Mouse (Mus musculus) heart, postnatal 14 days (tissue): ENCODE results near the gene Col13a1. TPM values are rescaled to one million over a fixed set of nuclear protein-coding genes. Genes with fewer than 3 reads are reported as not detected.

Source experiments
- total RNA-seq, 2 experiments: library from RNA; stranded (reverse); gene quantifications; 2 replicates each; pipeline ENCODE4 v1.2.3; 2021

Gene Col13a1
- total RNA-seq, 2 experiments from 2014 or later: 1.3 to 1.8 TPM

Other genes with a start within 250 kb of the Col13a1 start
- gene H2afy2, start 195.0 kb downstream of the Col13a1 start, total RNA-seq: 1 to 10 TPM; 5.4 to 5.6 TPM
- not detected for gene Neurog3, start 154.0 kb upstream of the Col13a1 start, total RNA-seq
- gene Fam241b, start 164.8 kb upstream of the Col13a1 start, total RNA-seq: 1 to 10 TPM in 1 of 2 experiments, under 1 TPM in 1; 0.93 to 1.1 TPM